Mouse (Mus musculus) midbrain, embryonic 14.5 days (tissue): ENCODE results near the gene Aim2. TPM values are rescaled to one million over a fixed set of nuclear protein-coding genes. Genes with fewer than 3 reads are reported as not detected.
A peak's percentile ranks its signal among the peaks of the same experiment; 100 is the strongest.

Experiments used
- ATAC-seq: fragments of 200-750 bp; cut with Nextera tagmentation; 2 replicates; pipeline ENCODE4 v1.8.0; 2017; ENCODE audit warnings: moderate number of reproducible peaks, moderate library complexity; ENCODE audit not compliant: low FRiP score, low TSS enrichment
- DNase-seq: peaks from one replicate; pipeline ENCODE4 v3.0.0-alpha.2; 2015
- H3K27ac ChIP-seq: fragments of 300-500 bp; sonication (generic); replicated peaks from 2 replicates; pipeline ENCODE4 v1.5.1; 2014; ENCODE audit warnings: mild to moderate bottlenecking, low read depth, low read length, moderate library complexity
- H3K27me3 ChIP-seq: fragments of 300-500 bp; sonication (generic); 2 replicates; pipeline ENCODE4 v1.6.1; 2014; ENCODE audit warnings: low read length, control low read depth, mixed read lengths; ENCODE audit not compliant: control insufficient read depth, insufficient read depth
- H3K36me3 ChIP-seq: fragments of 300-500 bp; sonication (generic); 2 replicates; pipeline ENCODE4 v1.6.1; 2014; ENCODE audit warnings: low read length, control low read depth; ENCODE audit not compliant: control insufficient read depth, insufficient read depth
- H3K4me1 ChIP-seq: fragments of 300-500 bp; sonication (generic); 2 replicates; pipeline ENCODE4 v1.6.1; 2014; ENCODE audit warnings: mild to moderate bottlenecking, antibody characterized with exemption, low read length, control low read depth; ENCODE audit not compliant: control insufficient read depth, insufficient read depth
- H3K4me2 ChIP-seq: fragments of 300-500 bp; sonication (generic); 2 replicates; pipeline ENCODE4 v1.6.1; 2014; ENCODE audit warnings: mild to moderate bottlenecking, low read length, moderate library complexity
- H3K4me3 ChIP-seq: fragments of 300-500 bp; sonication (generic); replicated peaks from 2 replicates; pipeline ENCODE4 v1.5.1; 2014; ENCODE audit warnings: low read depth, low read length
- H3K9ac ChIP-seq: fragments of 300-500 bp; sonication (generic); replicated peaks from 2 replicates; pipeline ENCODE4 v1.6.1; 2014; ENCODE audit warnings: mild to moderate bottlenecking, low read length, moderate library complexity
- H3K9me3 ChIP-seq: fragments of 300-500 bp; sonication (generic); 2 replicates; pipeline ENCODE4 v1.6.1; 2016; ENCODE audit warnings: low read length, control low read depth, mixed read lengths; ENCODE audit not compliant: control insufficient read depth
- WGBS: fragments of 180-500 bp; shearing (Covaris S2); extraction: QIAGEN DNeasy Blood & Tissue Kit; methylation state at CpG from one replicate; pipeline ENCODE4 v1.1.7; 2014; 5-methylcytosine and 5-hydroxymethylcytosine counted together
- polyA plus RNA-seq: library from polyadenylated mRNA; unstranded; fragments of >200 nt; fragmentation: Nextera tagmentation; extraction: Ambion mirVana; gene quantifications from 2 replicates; pipeline ENCODE4 v1.2.1, GENCODE M21; 2014

Gene Aim2
- polyA plus RNA-seq, 1 experiment from 2014 or later: 2.4 TPM

- H3K4me3 ChIP-seq: no peak overlapping the region
- WGBS: 93% methylated on average over 10 of the region's 10 CpGs
- H3K36me3 ChIP-seq: peaks cover 62% of the 10 kb centered on the region
- H3K27ac ChIP-seq: no peak overlapping the region
- H3K27me3 ChIP-seq: no peaks in the 10 kb centered on the region
- H3K9me3 ChIP-seq: no peaks in the 10 kb centered on the region
- ATAC-seq (no peak), DNase-seq (no peak)
- no peak overlapping the region for H3K9ac ChIP-seq
- H3K4me2 ChIP-seq: no peak overlapping the region
- no peaks in the 10 kb centered on the region for H3K4me1 ChIP-seq
Observed at GRCm38 (mm10) chr1:173337008-173337407, 13.7 kb upstream of the Aim2 start.

GRCm38 (mm10) chr1:173339543-173339942 lies 11.1 kb upstream of the Aim2 start:
- H3K9ac ChIP-seq: no peak overlapping the region
- H3K4me1 ChIP-seq: no peaks in the 10 kb centered on the region
- H3K4me2 ChIP-seq: no peak overlapping the region
- ATAC-seq (0 out of 2 replicates have a peak, but pooled peaks have one; percentile 44), DNase-seq (peak; percentile 91)
- H3K27ac ChIP-seq: no peak overlapping the region
- 7% methylated on average over 2 of the region's 2 CpGs for WGBS
- peaks cover 86% of the 10 kb centered on the region for H3K36me3 ChIP-seq
- no peak overlapping the region for H3K4me3 ChIP-seq
- no peaks in the 10 kb centered on the region for H3K27me3 ChIP-seq
- no peaks in the 10 kb centered on the region for H3K9me3 ChIP-seq

- H3K9ac ChIP-seq: no peak overlapping the region
- H3K36me3 ChIP-seq: peaks cover 85% of the 10 kb centered on the region
- no peak overlapping the region for H3K27ac ChIP-seq
- ATAC-seq (peak; percentile 32; the same call in 1 of the 2 replicates), DNase-seq (no peak)
- H3K4me3 ChIP-seq: no peak overlapping the region
- H3K4me2 ChIP-seq: no peak overlapping the region
- 51% methylated on average over 1 of the region's 1 CpGs for WGBS
- no peaks in the 10 kb centered on the region for H3K27me3 ChIP-seq
- no peaks in the 10 kb centered on the region for H3K4me1 ChIP-seq
- H3K9me3 ChIP-seq: no peaks in the 10 kb centered on the region
Observed at GRCm38 (mm10) chr1:173342425-173342824, 8.3 kb upstream of the Aim2 start.

- Histone ChIP-seq H3K9ac (no peak overlapping the region), H3K4me2 (no peak overlapping the region), H3K9me3 (no peaks in the 10 kb centered on the region), H3K36me3 (peaks cover 76% of the 10 kb centered on the region), H3K4me1 (no peaks in the 10 kb centered on the region), H3K4me3 (no peak overlapping the region), H3K27ac (no peak overlapping the region; the same call in 1 of the 2 replicates), H3K27me3 (no peaks in the 10 kb centered on the region)
- ATAC-seq (no peak), DNase-seq (no peak)
- 53% methylated on average over 3 of the region's 3 CpGs for WGBS
Observed at GRCm38 (mm10) chr1:173343934-173344333, 6.7 kb upstream of the Aim2 start.

GRCm38 (mm10) chr1:173345112-173345511 lies 5.6 kb upstream of the Aim2 start:
- H3K4me1 ChIP-seq: peaks cover 6% of the 10 kb centered on the region; the same call in 1 of the 2 replicates
- H3K36me3 ChIP-seq: peaks cover 68% of the 10 kb centered on the region
- ATAC-seq (no peak), DNase-seq (no peak)
- H3K27me3 ChIP-seq: no peaks in the 10 kb centered on the region
- H3K9me3 ChIP-seq: no peaks in the 10 kb centered on the region
- H3K9ac ChIP-seq: no peak overlapping the region
- no peak overlapping the region for H3K4me3 ChIP-seq
- H3K4me2 ChIP-seq: no peak overlapping the region
- 93% methylated on average over 4 of the region's 4 CpGs for WGBS
- no peak overlapping the region for H3K27ac ChIP-seq

- ATAC-seq: no peak
- H3K27me3 ChIP-seq: no peaks in the 10 kb centered on the region
- 3% methylated on average over 1 of the region's 1 CpGs for WGBS
Observed at GRCm38 (mm10) chr1:173348527-173348926, 2.2 kb upstream of the Aim2 start.

GRCm38 (mm10) chr1:173349192-173349591 lies 1.5 kb upstream of the Aim2 start:
- H3K4me2 ChIP-seq: no peak overlapping the region
- peaks cover 15% of the 10 kb centered on the region for H3K4me1 ChIP-seq
- peaks cover 32% of the 10 kb centered on the region for H3K36me3 ChIP-seq
- ATAC-seq (no peak), DNase-seq (no peak)
- H3K9ac ChIP-seq: no peak overlapping the region
- H3K27me3 ChIP-seq: no peaks in the 10 kb centered on the region
- no peak overlapping the region for H3K27ac ChIP-seq
- no peak overlapping the region for H3K4me3 ChIP-seq
- 42% methylated on average over 5 of the region's 5 CpGs for WGBS
- no peaks in the 10 kb centered on the region for H3K9me3 ChIP-seq

More at GRCm38 (mm10) chr1:173348527-173348926, 2.2 kb upstream of the Aim2 start:
- H3K36me3 ChIP-seq: peaks cover 38% of the 10 kb centered on the region
- H3K4me2 ChIP-seq: no peak overlapping the region
- H3K27ac ChIP-seq: no peak overlapping the region
- H3K9me3 ChIP-seq: no peaks in the 10 kb centered on the region
- no peak overlapping the region for H3K4me3 ChIP-seq
- DNase-seq: no peak
- peaks cover 15% of the 10 kb centered on the region for H3K4me1 ChIP-seq
- H3K9ac ChIP-seq: no peak overlapping the region

- peak overlapping the region; percentile 46 for H3K4me2 ChIP-seq
Observed at GRCm38 (mm10) chr1:173349946-173350345, 733 bp upstream of the Aim2 start.

GRCm38 (mm10) chr1:173355107-173355846 lies 4.6 kb downstream of the Aim2 start:
- Histone ChIP-seq H3K9ac (no peak overlapping the region), H3K36me3 (0 out of 2 replicates have a peak, but pooled peaks cover 3% of the 10 kb centered on the region), H3K4me1 (peaks cover 18% of the 10 kb centered on the region), H3K27me3 (no peaks in the 10 kb centered on the region), H3K27ac (no peak overlapping the region), H3K9me3 (no peaks in the 10 kb centered on the region), H3K4me2 (no peak overlapping the region), H3K4me3 (no peak overlapping the region)
- ATAC-seq (no peak), DNase-seq (no peak)
- WGBS: 84% methylated on average over 7 of the region's 7 CpGs

More at GRCm38 (mm10) chr1:173349946-173350345, 733 bp upstream of the Aim2 start:
- Histone ChIP-seq H3K27ac (no peak overlapping the region), H3K4me3 (peak overlapping the region; percentile 17; the same call in 1 of the 2 replicates), H3K36me3 (peaks cover 24% of the 10 kb centered on the region), H3K9ac (peak overlapping the region; percentile 23; the same call in 1 of the 2 replicates), H3K9me3 (no peaks in the 10 kb centered on the region), H3K4me1 (peaks cover 15% of the 10 kb centered on the region), H3K27me3 (no peaks in the 10 kb centered on the region)
- ATAC-seq: peak; percentile 84
- WGBS: 2% methylated on average over 6 of the region's 6 CpGs
- DNase-seq: peak; percentile 80
